Mouse (Mus musculus): ENCODE measurements around the gene Ybx2.
A peak's percentile ranks its signal among the peaks of the same experiment; 100 is the strongest.

Gene Ybx2

GRCm38 (mm10) chr11:69935137-69935879 is at the start of gene Ybx2:
Gene Ybx2 (plus strand): TSS chr11:69935796.
- peak; percentile 73 for DNase-seq (ENCODE audit: low spot score)

GRCm38 (mm10) chr11:69886907-69887635 is 48.5 kb upstream of the Ybx2 start:
- no peak for DNase-seq (ENCODE audit: low spot score)

GRCm38 (mm10) chr11:69891482-69891881 is 44.1 kb upstream of the Ybx2 start:
- no peak for DNase-seq (ENCODE audit: low spot score)

GRCm38 (mm10) chr11:69894671-69895070 is 40.9 kb upstream of the Ybx2 start:
- no peak for DNase-seq (ENCODE audit: low spot score)

DNA sequence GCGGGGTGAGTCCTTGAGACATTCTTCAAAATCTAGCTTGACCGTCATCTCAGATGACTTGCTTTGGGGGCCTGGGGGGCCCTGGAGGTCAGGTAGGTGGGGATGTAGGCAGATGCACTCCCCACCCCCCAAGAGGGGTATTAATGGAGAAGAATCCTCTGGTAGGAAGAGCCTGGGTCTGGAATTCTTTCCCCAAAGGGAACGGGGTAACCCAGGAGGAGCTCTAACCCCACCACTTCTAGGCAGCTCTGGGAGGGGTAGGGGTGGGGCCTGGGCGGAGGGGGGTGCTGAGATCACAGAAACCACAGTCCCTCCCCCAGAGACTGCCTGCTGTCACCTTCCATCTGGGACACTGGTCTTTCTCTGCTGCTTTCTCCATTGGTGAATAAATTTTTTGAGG is 40.3 kb upstream of the Ybx2 start, which contains the start of gene Acap1:
Gene Acap1 (minus strand): TSS at position 249 of the 400 bp plus-strand sequence.
- no peak for DNase-seq (ENCODE audit: low spot score)

DNA sequence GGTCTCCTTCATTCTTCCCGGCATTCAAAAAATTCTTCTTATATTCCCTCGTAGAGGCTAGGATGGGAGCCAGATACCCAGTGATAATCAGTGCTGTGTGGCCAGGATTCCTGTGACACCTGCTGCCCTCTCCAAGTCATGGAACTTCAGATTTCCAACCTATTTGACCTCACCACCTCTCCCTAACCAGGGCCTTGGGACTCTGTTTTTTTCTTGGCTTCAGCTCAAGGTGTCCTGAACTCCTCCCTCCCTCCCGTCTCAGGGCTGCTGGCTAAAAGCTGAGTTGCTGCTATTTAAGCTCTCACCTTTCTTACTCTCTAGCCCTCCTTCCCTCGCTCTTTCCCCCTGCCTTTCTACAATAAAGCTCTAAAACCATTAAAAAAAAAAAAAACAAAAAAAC is 35.7 kb upstream of the Ybx2 start:
- no peak for DNase-seq (ENCODE audit: low spot score)

DNA sequence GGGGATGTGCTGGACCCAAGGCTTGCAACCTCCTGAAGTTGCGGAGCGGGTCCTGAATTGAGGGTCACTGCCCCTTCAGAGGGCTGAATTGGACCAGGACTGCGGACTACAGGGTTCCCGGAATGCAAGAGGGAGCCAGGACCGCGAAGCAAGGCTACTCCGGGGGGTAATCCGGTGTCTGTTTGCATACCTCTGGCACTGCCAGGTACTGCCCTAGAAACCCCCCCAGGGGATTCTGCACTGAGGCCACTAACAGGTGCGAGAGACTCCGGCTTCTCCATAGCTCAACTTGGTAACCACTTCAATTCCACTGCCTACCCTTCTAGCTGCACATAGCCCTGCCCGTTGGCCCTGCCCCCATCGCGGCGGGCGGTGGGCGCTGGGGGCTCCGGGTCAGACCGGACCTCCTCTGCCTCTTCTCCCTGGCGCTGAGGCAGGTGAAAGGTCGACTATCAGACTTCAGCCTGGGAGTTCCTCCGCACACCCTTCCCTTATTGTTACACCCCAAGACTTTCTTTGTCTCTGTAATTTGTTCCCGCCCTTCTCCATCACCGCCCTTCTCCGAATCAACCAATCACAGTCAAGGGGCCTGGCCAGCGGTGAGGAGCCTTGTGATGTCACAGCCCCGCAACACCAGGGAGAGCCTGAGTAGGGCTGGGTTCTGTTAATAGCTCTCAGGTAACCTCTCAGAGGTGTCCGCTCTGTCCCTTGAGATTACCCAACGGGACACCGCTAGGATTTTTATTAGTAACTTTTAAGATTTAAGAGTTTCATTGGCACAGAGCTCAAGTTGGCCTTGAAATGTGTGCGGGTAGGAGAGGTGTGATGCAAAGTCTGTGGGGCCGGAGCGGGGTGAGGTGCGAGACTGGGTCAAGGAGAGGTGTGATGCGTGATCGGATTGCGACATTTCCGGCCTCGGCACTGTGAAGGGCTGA is 34.9 kb upstream of the Ybx2 start, which contains the start of the genes 2810408A11Rik and Neurl4:
Gene 2810408A11Rik (minus strand): TSS at position 517 of the 935 bp plus-strand sequence.
Gene Neurl4 (plus strand): TSS at position 602 of the 935 bp plus-strand sequence.
- peak; percentile 77 for DNase-seq (ENCODE audit: low spot score)

DNA sequence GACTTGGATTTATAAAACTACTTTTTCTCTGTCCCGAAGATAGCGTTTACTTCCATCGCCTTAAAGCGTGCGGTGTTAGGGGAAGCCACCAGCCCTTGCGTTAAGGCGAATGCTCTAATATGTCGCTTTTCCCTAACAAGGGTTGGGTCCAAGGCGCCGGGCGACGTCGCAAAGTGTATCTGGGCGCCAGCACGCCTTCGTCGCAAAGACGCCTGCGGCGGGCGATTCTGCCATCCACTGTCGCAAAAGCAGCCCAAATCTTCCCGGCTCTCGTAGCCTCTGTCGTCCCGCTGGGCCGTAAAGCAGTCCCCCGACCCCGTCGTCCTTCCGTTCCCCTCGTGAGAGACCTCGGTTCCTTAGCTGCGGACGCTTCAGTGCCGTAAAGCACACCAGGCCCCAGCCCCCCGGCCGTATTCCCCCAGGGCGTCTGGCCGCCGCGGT is 34.2 kb upstream of the Ybx2 start:
- peak; percentile 82 for DNase-seq (ENCODE audit: low spot score)

DNA sequence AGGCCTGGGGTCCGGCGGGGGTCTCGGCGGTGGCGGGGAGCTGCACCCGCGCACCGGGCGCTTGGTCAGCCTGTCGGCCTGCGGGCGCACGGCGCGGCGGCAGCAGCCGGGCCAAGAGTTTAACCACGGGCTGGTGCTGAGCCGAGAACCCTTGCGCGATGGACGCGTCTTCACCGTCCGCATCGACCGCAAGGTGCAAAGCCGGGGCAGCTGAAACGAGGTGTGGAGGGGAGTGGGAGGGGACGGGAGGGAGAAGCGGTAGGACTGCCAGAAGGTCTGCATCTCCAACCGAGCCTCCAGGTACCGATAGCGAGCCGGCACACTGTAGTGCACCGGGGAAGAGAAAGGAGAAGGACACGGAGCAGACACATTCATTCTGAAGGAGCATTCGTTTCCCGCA is 33.6 kb upstream of the Ybx2 start:
- DNase-seq (ENCODE audit: low spot score): no peak

- no peak for DNase-seq (ENCODE audit: low spot score)
Measured at GRCm38 (mm10) chr11:69902972-69903371, 32.6 kb upstream of the Ybx2 start.

- DNase-seq (ENCODE audit: low spot score): no peak
Measured at GRCm38 (mm10) chr11:69904311-69904710, 31.3 kb upstream of the Ybx2 start.

GRCm38 (mm10) chr11:69908645-69909044 is 27.0 kb upstream of the Ybx2 start:
- no peak for DNase-seq (ENCODE audit: low spot score)

DNA sequence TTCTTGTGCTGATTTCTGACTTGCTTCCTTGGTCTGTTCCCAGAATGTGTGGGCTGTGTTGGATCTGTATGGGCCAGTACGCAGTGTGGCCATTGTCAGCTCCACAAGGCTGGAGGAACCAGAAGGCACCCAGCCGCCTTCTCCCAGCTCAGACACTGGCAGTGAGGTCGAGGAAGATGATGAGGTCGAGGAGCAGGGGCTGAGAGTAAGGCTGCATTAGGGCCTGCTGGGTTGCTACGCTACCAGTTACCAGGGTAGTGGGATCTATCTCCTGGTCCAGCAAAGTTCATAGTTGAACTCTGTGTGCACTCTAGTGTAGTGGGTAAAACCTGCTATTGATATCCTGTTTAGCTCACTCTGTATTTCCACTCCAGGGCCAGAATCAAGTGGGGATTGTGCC is 26.4 kb upstream of the Ybx2 start:
- DNase-seq (ENCODE audit: low spot score): no peak

DNA sequence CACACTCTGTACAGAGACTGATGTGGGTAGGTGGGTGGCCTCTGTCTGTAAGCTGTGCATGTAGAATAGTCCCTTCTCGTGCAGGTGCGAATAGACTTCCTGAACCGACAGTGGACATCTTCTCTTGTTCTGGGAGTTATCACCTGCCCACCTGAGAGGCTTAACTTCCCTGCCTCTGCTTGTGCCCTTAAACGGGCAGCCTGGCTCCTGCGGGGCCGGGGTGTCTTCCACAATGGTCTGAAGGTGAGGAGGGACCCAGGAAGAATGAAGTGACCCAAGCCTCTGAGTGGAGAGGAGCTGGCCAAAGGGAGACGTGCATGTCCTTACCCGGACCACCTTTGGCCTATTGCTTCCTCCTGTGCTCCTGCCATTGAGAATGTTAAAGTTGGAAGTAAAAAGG is 25.4 kb upstream of the Ybx2 start:
- DNase-seq (ENCODE audit: low spot score): no peak

DNA sequence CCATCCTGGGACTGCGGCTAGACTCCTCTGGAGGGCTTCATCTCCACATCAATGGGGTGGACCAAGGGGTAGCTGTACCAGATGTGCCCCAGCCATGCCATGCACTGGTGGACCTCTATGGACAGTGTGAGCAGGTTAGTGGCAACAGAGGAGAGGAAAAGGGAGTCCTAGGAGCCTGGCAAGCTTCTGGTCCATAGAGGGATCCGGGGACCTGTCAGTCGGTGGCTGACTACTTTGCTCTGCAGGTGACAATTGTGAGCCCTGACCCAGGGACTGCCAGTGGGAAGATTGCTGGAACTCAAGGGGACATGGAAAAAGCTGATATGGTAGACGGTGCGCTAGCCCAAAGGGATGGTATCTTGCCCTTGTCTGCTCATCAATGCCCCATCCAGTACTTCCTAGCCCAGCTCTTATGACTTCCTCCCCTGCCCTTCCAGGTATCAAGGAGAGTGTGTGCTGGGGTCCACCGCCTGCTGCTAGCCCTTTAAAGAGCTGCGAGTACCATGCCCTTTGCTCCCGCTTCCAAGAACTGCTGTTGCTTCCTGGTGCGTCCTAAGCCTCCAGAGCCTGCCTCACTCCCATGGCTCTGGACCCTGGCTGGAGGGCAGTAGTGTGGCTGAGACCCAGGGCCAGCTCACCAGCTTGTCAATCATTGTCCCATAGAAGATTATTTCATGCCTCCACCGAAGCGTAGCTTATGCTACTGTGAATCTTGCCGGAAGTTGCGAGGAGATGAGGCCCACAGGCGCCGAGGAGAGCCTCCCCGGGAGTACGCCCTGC is 24.6 kb upstream of the Ybx2 start:
- no peak for DNase-seq (ENCODE audit: low spot score)

- no peak for DNase-seq (ENCODE audit: low spot score)
Measured at GRCm38 (mm10) chr11:69911701-69912100, 23.9 kb upstream of the Ybx2 start.

GRCm38 (mm10) chr11:69912716-69913530 is 22.7 kb upstream of the Ybx2 start:
- no peak for DNase-seq (ENCODE audit: low spot score)

- peak; percentile 89 for DNase-seq (ENCODE audit: low spot score)
Measured at GRCm38 (mm10) chr11:69913554-69914371, 21.8 kb upstream of the Ybx2 start, which contains the start of gene Gps2. Gene Gps2 (plus strand): TSS chr11:69913888.

GRCm38 (mm10) chr11:69914372-69914764 is 21.2 kb upstream of the Ybx2 start:
- DNase-seq (ENCODE audit: low spot score): no peak

All from ovary, postnatal 14 days (tissue).